Mouse (Mus musculus): ENCODE measurements at regions not wholly inside any gene's neighbourhood (a gene's known extent, or its start where the extent isn't known, plus 50 kb on each side); places are given as distances from the start of the nearest gene placed in this dataset.

DNA sequence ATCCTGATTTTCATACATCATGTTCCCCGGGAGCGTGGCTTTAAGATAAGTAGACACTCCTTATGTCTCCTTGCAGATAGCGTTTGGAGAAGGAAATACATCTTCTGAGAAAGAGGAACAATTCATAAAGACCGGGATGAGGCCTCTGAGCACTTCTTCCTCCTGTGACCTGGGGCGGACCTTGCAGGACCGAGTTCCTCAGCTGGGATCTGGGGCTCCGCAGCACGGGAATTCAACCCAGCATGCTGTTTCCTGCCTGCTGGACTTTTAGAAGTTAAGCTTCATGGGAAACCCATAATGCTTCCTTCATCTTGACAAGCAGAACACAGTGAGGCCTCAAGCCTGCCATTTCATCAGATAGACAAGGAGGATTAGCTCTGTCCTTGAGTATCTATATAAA, 491.4 kb downstream of the Fam19a5 start:
- no peak for DNase-seq (ENCODE audit: low spot score)

- DNase-seq (ENCODE audit: low spot score) = no peak
Measured at GRCm38 (mm10) chr15:88036146-88037000, 492.3 kb downstream of the Fam19a5 start.

DNA sequence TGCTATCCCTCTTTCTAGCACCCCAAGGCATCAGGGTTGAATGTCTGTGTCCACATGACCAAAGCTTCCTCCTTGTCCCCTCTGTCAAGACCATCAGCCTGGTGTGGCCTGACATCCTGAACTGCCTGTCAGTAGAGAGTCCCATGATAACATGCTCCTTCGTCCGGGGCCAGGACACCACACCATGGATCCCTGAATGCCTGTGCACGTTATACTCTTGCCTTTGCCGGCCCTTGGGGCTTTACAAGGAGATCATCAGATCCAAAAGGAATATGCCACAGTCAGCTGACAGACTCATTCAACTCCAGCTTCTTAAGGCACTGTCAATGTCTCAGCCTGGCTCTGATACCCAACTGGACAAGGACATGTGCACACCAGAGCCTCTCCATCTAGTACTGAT, 493.5 kb downstream of the Fam19a5 start:
- DNase-seq (ENCODE audit: low spot score) = no peak

DNA sequence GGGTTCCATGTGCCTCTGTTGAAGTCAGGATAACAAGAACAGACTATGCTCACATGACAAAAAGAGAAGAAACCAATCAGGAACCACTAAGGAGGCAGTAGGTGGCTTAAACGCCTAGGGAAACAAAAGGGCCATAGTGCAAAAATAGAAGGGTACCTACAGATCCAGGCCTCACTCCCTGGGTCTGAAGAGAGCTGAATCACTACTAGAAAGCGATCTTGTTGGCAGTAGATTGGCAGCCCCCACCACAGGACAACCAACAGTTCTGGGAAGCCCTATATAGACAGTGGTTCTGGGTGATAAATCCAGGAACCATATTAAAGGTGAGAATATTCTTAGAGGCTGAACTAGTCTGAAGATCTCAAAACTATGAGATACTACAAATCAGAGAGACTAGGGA, 498.7 kb downstream of the Fam19a5 start:
- DNase-seq (ENCODE audit: low spot score) = no peak

DNA sequence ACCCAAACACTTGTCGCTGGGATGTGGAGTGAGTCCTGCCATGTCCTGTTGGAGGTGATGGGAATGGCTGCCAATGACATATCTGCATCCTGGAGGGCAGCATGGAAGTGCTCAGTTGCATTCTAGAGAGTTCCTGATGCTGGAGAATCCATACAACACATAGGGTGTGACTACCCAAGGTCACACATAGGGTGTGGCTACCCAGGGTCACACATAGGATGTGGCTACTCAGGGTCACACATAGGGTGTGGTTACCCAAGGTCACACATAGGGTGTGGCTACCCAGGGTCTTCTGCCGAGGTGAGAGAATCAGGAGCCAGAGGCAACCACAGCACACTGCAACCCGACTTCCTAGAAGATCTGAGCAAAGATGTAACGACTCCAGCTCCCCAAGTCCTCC, 514.0 kb downstream of the Fam19a5 start:
- no peak for DNase-seq (ENCODE audit: low spot score)

GRCm38 (mm10) chr15:88060935-88061334, 516.8 kb downstream of the Fam19a5 start:
- peak; percentile 6 for DNase-seq (ENCODE audit: low spot score)

DNA sequence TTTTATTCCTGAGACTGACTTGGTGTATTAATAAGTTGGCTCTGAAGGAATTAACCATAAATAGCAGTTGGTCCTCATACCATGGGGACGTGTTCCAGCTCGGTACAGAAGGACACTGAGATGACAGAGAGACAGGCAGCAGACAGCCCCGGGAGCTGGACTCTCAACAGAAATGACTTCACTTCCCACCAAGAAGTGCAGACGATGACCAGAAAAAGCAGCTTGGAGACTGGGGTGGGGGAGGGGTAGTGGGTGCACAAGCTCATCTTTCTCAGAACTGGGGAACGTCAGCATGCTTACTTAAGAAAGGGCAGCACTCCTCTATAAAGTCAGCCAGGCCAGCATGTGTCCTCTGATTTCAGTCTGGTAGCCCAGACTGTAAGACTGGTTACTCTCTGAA, 518.9 kb downstream of the Fam19a5 start:
- no peak for DNase-seq (ENCODE audit: low spot score)

DNA sequence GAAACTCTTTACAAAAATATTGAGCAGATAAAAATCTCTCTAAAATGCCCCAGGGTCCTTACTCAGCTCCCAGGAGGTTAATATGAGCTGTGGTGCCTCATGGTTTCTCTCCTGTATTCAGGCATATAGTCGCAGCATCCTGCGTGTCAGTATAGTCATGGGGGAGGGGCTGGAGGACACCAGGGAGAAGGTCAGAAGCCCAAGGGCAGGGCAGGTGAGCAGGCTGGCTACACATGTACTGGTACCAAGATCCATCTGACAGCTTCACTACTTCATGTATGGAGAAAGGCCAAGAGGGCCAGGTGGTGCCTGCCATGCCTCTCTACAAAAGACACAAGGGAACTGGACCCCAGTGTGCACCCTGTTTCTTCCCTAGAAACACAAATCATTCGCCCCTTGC, 524.4 kb downstream of the Fam19a5 start:
- peak; percentile 25 for DNase-seq (ENCODE audit: low spot score)

DNA sequence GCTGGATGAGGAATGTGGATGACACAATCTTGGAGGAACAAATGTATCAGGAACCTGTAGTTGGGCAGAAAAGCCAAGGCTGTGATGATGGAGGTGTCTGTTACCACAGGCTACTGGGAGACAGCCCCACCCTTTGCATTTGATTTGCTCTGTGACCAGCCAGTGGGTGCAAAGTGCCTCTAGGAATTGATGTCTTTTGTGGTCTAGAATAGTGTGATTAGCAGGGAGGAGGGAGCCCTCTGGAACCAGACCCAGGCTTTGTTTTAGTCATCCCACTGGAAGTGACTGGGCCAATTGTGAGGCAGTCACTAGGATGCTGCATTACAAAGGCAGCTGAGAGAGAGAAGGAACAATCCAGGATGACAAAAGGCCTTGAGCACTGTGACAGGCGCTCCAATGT, 527.4 kb upstream of the Zdhhc25 start:
- no peak for DNase-seq (ENCODE audit: low spot score)

GRCm38 (mm10) chr15:88083911-88084310, 516.2 kb upstream of the Zdhhc25 start:
- no peak for DNase-seq (ENCODE audit: low spot score)

DNA sequence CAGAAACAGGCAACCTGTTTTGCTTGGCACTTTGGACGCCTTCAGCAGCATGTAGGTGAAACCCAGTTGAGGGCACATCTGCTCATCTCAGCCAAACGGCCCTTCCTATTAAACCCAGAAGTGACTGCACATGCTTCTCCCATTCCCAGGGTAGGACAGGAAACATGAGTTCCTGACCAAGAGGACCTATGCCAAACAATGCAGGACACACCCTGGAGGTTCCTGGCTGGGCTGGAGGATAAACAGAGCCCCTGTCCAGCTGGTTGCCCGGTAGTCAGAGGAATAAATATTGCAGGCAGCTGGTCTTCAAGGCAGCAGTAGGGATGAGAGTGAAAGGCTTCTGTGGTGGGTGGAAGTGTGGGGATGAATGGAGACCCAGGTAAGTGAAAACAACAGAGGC, 514.5 kb upstream of the Zdhhc25 start:
- DNase-seq (ENCODE audit: low spot score) = no peak

DNA sequence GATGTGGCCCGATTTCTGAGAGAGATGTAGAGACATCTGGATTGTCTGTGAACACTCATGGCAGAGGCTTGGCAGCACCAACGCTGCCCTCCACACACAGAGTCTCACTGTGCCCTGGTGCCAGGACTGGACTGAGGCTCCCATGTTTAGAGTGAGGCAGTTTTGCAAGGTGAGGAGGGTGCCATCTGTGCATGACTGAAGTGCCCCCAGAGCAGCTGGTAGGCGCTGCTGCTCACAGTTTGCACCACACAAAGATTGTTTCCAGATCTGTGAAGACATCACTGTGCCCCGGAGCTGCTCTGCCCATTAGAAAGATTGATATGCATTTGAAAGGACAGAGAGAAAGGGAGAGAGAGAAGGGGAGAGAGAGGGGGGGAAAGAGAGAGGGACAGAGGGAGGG, 510.6 kb upstream of the Zdhhc25 start:
- DNase-seq (ENCODE audit: low spot score) = no peak

GRCm38 (mm10) chr15:88091390-88091789, 508.7 kb upstream of the Zdhhc25 start:
- peak; percentile 48 for DNase-seq (ENCODE audit: low spot score)

- DNase-seq (ENCODE audit: low spot score) = no peak
Measured at GRCm38 (mm10) chr15:88120376-88120775, 479.7 kb upstream of the Zdhhc25 start.

- DNase-seq (ENCODE audit: low spot score) = no peak
Measured at GRCm38 (mm10) chr15:88123907-88124523, 476.1 kb upstream of the Zdhhc25 start.

GRCm38 (mm10) chr15:88146118-88146517, 454.0 kb upstream of the Zdhhc25 start:
- peak; percentile 73 for DNase-seq (ENCODE audit: low spot score)

DNA sequence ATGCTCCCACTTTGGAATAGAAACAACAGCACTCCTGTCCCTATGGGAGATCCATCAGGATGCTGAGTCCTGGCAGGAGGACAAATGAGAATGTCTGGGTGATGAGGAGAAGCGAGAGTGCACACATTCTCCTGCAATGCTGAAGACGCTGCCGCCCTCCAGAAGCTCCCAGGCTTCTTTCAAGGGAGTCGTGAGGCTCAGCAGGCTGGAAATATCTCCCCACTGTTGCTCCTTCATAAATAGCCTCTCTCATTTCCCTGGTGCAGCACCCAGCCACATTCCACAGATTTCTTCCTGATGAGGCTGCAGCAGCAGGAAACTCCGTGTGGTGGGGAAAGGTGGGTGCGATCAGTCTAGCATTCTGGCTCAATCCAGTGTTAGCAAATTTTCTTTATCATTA, 448.9 kb upstream of the Zdhhc25 start:
- no peak for DNase-seq (ENCODE audit: low spot score)

GRCm38 (mm10) chr15:88159618-88160170, 440.4 kb upstream of the Zdhhc25 start:
- DNase-seq (ENCODE audit: low spot score) = no peak

DNA sequence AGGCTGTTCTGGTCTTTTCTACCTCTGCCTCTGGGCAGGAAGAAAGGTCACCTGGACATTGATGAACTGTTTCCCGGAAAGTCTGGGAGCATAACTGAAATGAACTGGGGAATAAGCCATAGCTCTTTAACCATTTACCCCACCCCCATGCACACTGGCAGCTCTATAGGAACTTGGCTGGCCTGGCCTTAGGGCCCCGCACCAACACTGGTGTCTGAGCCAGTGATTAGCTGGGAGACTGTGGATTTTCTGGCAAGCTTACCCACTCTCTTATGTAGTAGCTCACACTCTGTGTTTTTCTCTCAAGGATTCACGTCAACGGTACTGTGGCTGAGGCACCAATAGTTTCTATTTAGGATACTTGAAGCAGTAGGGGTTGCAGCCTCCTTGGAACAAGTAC, 439.8 kb upstream of the Zdhhc25 start:
- no peak for DNase-seq (ENCODE audit: low spot score)

- DNase-seq (ENCODE audit: low spot score) = no peak
Measured at GRCm38 (mm10) chr15:88163438-88163837, 436.7 kb upstream of the Zdhhc25 start.

DNA sequence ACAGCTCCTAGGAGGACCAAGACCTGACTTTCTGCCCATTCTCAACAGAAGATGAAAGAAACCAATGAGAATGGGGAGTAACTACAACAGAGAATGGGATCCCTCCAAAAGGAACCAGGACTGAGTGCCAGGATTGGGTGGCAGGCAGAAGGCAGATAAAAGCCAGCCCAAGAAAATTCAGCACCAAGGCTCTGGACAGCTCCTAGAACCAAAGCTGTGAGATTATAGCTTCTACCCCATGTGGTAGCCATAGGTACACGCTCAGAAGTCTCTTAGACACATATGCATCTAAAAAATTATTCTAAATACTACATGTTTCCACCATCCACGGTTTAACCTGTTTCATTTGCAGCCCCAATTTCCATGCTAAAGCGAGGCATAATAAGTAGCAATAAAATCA, 425.8 kb upstream of the Zdhhc25 start:
- DNase-seq (ENCODE audit: low spot score) = peak; percentile 57

DNA sequence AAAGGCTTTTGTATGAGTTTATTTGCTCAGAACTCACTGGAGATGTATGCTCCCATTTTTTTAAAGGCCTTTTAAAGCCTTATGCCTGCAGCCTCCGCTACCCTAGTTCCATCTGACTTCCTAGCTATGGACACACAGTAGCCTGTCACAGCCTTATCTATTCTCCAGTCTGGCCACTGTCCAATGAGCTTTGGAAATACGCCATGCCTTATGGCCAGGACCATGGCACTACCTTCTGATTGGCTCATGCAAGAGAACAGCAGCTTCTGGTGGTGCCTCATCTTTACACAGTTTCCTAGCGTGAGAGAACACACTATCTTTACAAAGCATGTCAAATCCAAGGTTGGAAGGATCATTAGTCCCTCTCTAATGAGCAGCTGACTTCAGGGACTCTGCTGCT, 424.1 kb upstream of the Zdhhc25 start:
- peak; percentile 29 for DNase-seq (ENCODE audit: low spot score)

- DNase-seq (ENCODE audit: low spot score) = no peak
Measured at GRCm38 (mm10) chr15:88196539-88196938, 403.6 kb upstream of the Zdhhc25 start.

Measured in testis, postnatal 10 days (tissue).